Mouse (Mus musculus) cortical plate, adult 2 months (tissue): ENCODE measurements around the gene Tril.

ENCODE experiments used
- CTCF ChIP-seq: fragments of 200-500 bp; IDR thresholded peaks from 2 replicates; pipeline ENCODE4 v1.5.1; 2011; ENCODE audit warnings: mild to moderate bottlenecking, control low read depth, low read length; ENCODE audit not compliant: insufficient read depth; ENCODE audit errors: extremely low read depth
- POLR2A ChIP-seq: fragments of 200-500 bp; IDR thresholded peaks from 2 replicates; pipeline ENCODE4 v1.6.1; 2011; ENCODE audit warnings: mild to moderate bottlenecking, low read length, control low read depth; ENCODE audit not compliant: insufficient read depth; ENCODE audit errors: extremely low read depth

- TF ChIP-seq POLR2A (no peak), CTCF (no peak)
Observed at GRCm38 (mm10) chr6:53863011-53863410, 42.4 kb upstream of the Tril start.
